Mouse (Mus musculus): ENCODE measurements at regions not wholly inside any gene's neighbourhood (a gene's known extent, or its start where the extent isn't known, plus 50 kb on each side); places are given as distances from the start of the nearest gene placed in this dataset.

- TF ChIP-seq CTCF (IDR thresholded peaks at IDR 0.05; ENCODE audit: low read depth, low read length) (no peak), POLR2A (IDR thresholded peaks at IDR 0.05; ENCODE audit: insufficient read depth, low read length) (no peak)
These were observed 471.3 kb downstream of the Tm4sf1 start for GRCm38 (mm10) chr3:56830315-56831097.

Measured in ES-Bruce4 (cell line).